ENCODE assay signal across 7 mouse cellular contexts in the genomic region with DNA sequence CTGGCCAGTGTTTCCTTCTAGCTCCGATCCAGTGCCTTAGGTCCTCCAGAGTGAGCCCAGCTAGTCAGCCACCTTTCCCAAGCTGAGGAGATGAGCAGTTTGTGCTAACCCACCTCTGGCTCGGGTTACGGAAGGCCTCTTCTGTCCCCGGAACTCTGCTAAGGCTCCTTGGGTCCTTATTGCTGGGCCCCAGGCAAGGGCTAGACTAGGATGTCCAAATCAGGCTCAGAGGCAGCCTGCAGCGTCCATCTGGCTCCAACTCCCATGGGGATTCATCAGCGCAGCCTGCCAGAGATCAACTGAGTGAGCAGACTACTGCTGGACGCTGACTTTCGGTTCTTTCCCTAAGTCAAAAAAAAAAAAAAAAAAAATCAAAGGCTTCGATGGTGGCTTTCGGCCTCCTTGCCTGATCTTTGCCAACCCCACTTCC. TPM values are rescaled to one million over a fixed set of nuclear protein-coding genes. Genes with fewer than 3 reads are reported as not detected.
DNase-seq lines count a peak whose midpoint lies in the region; ATAC-seq and TF ChIP-seq lines count a peak whose summit lies in the region.

No protein-coding gene starts in this region.

- H3K9me3 ChIP-seq in forebrain, postnatal 0 days (ENCODE audit: low read length), result no peaks in the 10 kb centered on the region
- H3K9me3 ChIP-seq in intestine, postnatal 0 days (ENCODE audit: control insufficient read depth), result no peaks in the 10 kb centered on the region
- H3K9me3 ChIP-seq in neural tube, embryonic 15.5 days (replicated peaks), result no peaks in the 10 kb centered on the region

- peak overlapping the region; percentile 45 for H3K4me3 ChIP-seq in forebrain, postnatal 0 days (ENCODE audit: low read depth, low read length)
- peak overlapping the region; percentile 29 for H3K4me3 ChIP-seq in intestine, postnatal 0 days (ENCODE audit: low read depth, low read length)
- peak overlapping the region; percentile 38; the same call in 1 of the 2 replicates for H3K4me3 ChIP-seq in neural tube, embryonic 15.5 days (replicated peaks)

- 0 out of 2 replicates have a peak overlapping the region, but pooled peaks have one; percentile 21 for H3K27ac ChIP-seq in forebrain, postnatal 0 days (ENCODE audit: low read depth, low read length)
- no peak overlapping the region for H3K27ac ChIP-seq in intestine, postnatal 0 days (ENCODE audit: low read depth, low read length)
- peak overlapping the region; percentile 49 for H3K27ac ChIP-seq in neural tube, embryonic 15.5 days (replicated peaks)

- TF ChIP-seq CTCF in forebrain, postnatal 0 days (IDR thresholded peaks at IDR 0.05; ENCODE audit: low read depth), result no peak
- TF ChIP-seq CTCF in intestine, postnatal 0 days (IDR thresholded peaks at IDR 0.05; ENCODE audit: low read depth), result no peak

- peak; percentile 12; the same call in 1 of the 2 replicates for ATAC-seq in cerebellum, adult (ENCODE audit: insufficient number of reproducible peaks, low FRiP score, low TSS enrichment)
- ATAC-seq in forebrain, postnatal 0 days, result no peak
- ATAC-seq in intestine, postnatal 0 days, result no peak
- ATAC-seq in neural tube, embryonic 15.5 days (ENCODE audit: low FRiP score), result no peak

- H3K27me3 ChIP-seq in forebrain, postnatal 0 days (ENCODE audit: insufficient read depth, low read length), result peaks cover 39% of the 10 kb centered on the region
- H3K27me3 ChIP-seq in intestine, postnatal 0 days (replicated peaks; ENCODE audit: control insufficient read depth, insufficient read depth, low read length), result peaks cover 96% of the 10 kb centered on the region
- peaks cover 77% of the 10 kb centered on the region for H3K27me3 ChIP-seq in neural tube, embryonic 15.5 days (replicated peaks)

- H3K36me3 ChIP-seq in forebrain, postnatal 0 days (ENCODE audit: insufficient read depth), result no peaks in the 10 kb centered on the region
- no peaks in the 10 kb centered on the region for H3K36me3 ChIP-seq in intestine, postnatal 0 days (ENCODE audit: control insufficient read depth, insufficient read depth)
- H3K36me3 ChIP-seq in neural tube, embryonic 15.5 days, result no peaks in the 10 kb centered on the region

- WGBS in forebrain, postnatal 0 days, result 18% methylated on average over 10 of the region's 10 CpGs
- WGBS in intestine, postnatal 0 days, result 6% methylated on average over 10 of the region's 10 CpGs
- 10% methylated on average over 10 of the region's 10 CpGs for WGBS in neural tube, embryonic 15.5 days

- peak overlapping the region; percentile 10; the same call in 1 of the 2 replicates for H3K9ac ChIP-seq in forebrain, postnatal 0 days
- H3K9ac ChIP-seq in intestine, postnatal 0 days (ENCODE audit: low read depth, low read length), result no peak overlapping the region
- H3K9ac ChIP-seq in neural tube, embryonic 15.5 days (replicated peaks), result no peak overlapping the region

- peak; percentile 27 for DNase-seq in NIH3T3 (ENCODE audit: low read depth)
- DNase-seq in forebrain, postnatal 0 days, result no peak
- DNase-seq in left cerebral cortex, postnatal 14 days (ENCODE audit: low spot score in 2 of 2), result no peak
- no peak for DNase-seq in spleen, adult 12 weeks (ENCODE audit: low spot score)

- H3K4me1 ChIP-seq in forebrain, postnatal 0 days (ENCODE audit: insufficient read depth), result peaks cover 4% of the 10 kb centered on the region; the same call in 1 of the 2 replicates
- 0 out of 2 replicates have a peak, but pooled peaks cover 2% of the 10 kb centered on the region for H3K4me1 ChIP-seq in intestine, postnatal 0 days (replicated peaks; ENCODE audit: control insufficient read depth, insufficient read depth, low read length)
- peaks cover 35% of the 10 kb centered on the region for H3K4me1 ChIP-seq in neural tube, embryonic 15.5 days

- intact Hi-C loops in left cerebral cortex, postnatal 14 days (cut with DNase I), result loop anchor here (5.0 kb wide), 1 partner anchor 551 kb away; no protein-coding TSS in a partner anchor

- H3K4me2 ChIP-seq in forebrain, postnatal 0 days (ENCODE audit: low read depth), result peak overlapping the region; percentile 72
- peak overlapping the region; percentile 58 for H3K4me2 ChIP-seq in intestine, postnatal 0 days (replicated peaks; ENCODE audit: low read depth)
- H3K4me2 ChIP-seq in neural tube, embryonic 15.5 days, result peak overlapping the region; percentile 64

RNA-seq across cellular contexts. Expression of gene Pax6, which starts 4.9 kb away (rescaled TPM):
- total RNA-seq in forebrain, postnatal 0 days (2014; rRNA removed), result 19.0 and 32.9 TPM in 2 replicates
- 14.6 and 19.0 TPM in 2 replicates for polyA plus RNA-seq in forebrain, postnatal 0 days (2015; fragmentation: Nextera tagmentation; extraction: Ambion mirVana)
- 0.43 and 0.51 TPM in 2 replicates for polyA plus RNA-seq in intestine, postnatal 0 days (2015; fragmentation: Nextera tagmentation; extraction: Ambion mirVana)
- polyA plus RNA-seq in neural tube, embryonic 15.5 days (2015; fragmentation: Nextera tagmentation; extraction: Ambion mirVana), result 9.4 and 11.4 TPM in 2 replicates
- 1 to 10 TPM; 5.2 to 8.1 TPM for total RNA-seq in left cerebral cortex, postnatal 14 days (2021)
